ENCODE assay signal across 21 mouse cellular contexts in the genomic region with DNA sequence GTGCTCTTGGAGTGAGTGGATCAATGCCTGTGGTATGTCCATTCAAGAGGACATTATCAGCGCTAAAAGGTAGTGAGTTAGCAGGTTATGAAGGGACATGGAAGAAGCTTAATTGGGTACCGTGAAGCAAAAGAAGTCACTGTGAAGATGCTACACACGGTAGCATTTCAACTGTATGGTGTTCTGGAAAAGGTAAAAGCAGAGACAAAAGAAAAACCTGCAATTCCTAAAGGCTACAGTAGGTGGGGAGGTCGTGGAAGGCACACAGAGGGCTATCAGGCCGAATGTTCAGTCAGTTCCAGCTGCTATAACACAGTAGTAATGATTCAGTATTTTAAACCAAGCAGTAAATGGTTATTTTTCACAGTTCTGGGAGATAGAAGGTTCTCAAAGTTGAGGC. TPM values are rescaled to one million over a fixed set of nuclear protein-coding genes. Genes with fewer than 3 reads are reported as not detected.
DNase-seq lines count a peak whose midpoint lies in the region; ATAC-seq and TF ChIP-seq lines count a peak whose summit lies in the region.
"Had no signal": no experiment of that assay in that cellular context is flagged by ENCODE, and none has a peak within 500 bp of the region (broad histone marks: within the 10 kb centered on the region; RNA-seq: fewer than 3 reads in every experiment).

No protein-coding gene starts in this region.

- no peaks in the 10 kb centered on the region for H3K36me3 ChIP-seq in lung, embryonic 14.5 days (ENCODE audit: insufficient read depth)
- no peaks in the 10 kb centered on the region for H3K36me3 ChIP-seq in CH12.LX (replicated peaks in 1 of 2; ENCODE audit: control insufficient read depth in 1 of 2, insufficient read depth in 1 of 2, low read length in 1 of 2)
- no peaks in the 10 kb centered on the region for H3K36me3 ChIP-seq in stomach, postnatal 0 days (ENCODE audit: control insufficient read depth, insufficient read depth, low read length)
- no peaks in the 10 kb centered on the region for H3K36me3 ChIP-seq in hindbrain, embryonic 14.5 days (replicated peaks; ENCODE audit: control insufficient read depth, insufficient read depth)
- H3K36me3 ChIP-seq: hindbrain, embryonic 15.5 days; midbrain, embryonic 12.5 days had no signal

- no peak for TF ChIP-seq POLR2A in CH12.LX (IDR thresholded peaks at IDR 0.05; ENCODE audit: low read depth, low read length)

- no peak overlapping the region for H3K4me3 ChIP-seq in lung, embryonic 14.5 days (ENCODE audit: low read depth, low read length)
- H3K4me3 ChIP-seq in CH12.LX (replicated peaks in 1 of 3; ENCODE audit: low read depth in 2 of 3, low read length in 2 of 3, poor library complexity in 1 of 3), result no peak overlapping the region
- H3K4me3 ChIP-seq in stomach, postnatal 0 days (ENCODE audit: low read depth, low read length), result no peak overlapping the region
- H3K4me3 ChIP-seq in hindbrain, embryonic 14.5 days (replicated peaks; ENCODE audit: low read length), result no peak overlapping the region
- H3K4me3 ChIP-seq: forebrain, embryonic 13.5 days; hindbrain, embryonic 15.5 days; left cerebral cortex, adult 2 months; midbrain, embryonic 12.5 days had no signal

- in situ Hi-C loops in CH12.LX (cut with MboI; ENCODE audit: low pct_ligation_motif_present, low pct_unique_long_range_greater_than_20kb, low sequenced_read_pairs), result no loop called here

- no peak; the same call in 1 of the 2 replicates for TF ChIP-seq EP300 in CH12.LX (IDR thresholded peaks at IDR 0.05; ENCODE audit: low read length)
- no peak for TF ChIP-seq EP300 in stomach, postnatal 0 days (optimal IDR thresholded peaks at IDR 0.05)

- H3K4me1 ChIP-seq in lung, embryonic 14.5 days (ENCODE audit: insufficient read depth), result no peaks in the 10 kb centered on the region
- peaks cover 6 to 39% of the 10 kb centered on the region in 2 experiments for H3K4me1 ChIP-seq in CH12.LX (ENCODE audit: control insufficient read depth in 1 of 2, insufficient read depth in 2 of 2)
- H3K4me1 ChIP-seq in stomach, postnatal 0 days (replicated peaks; ENCODE audit: control insufficient read depth, insufficient read depth), result no peaks in the 10 kb centered on the region; the same call in 1 of the 2 replicates
- H3K4me1 ChIP-seq in hindbrain, embryonic 14.5 days (replicated peaks; ENCODE audit: control insufficient read depth, insufficient read depth, low read length), result peaks cover 6% of the 10 kb centered on the region; the same call in 1 of the 2 replicates

- H3K9me3 ChIP-seq in lung, embryonic 14.5 days (ENCODE audit: low read depth, low read length), result no peaks in the 10 kb centered on the region
- no peaks in the 10 kb centered on the region for H3K9me3 ChIP-seq in CH12.LX (replicated peaks; ENCODE audit: low read length)
- no peaks in the 10 kb centered on the region for H3K9me3 ChIP-seq in stomach, postnatal 0 days (ENCODE audit: control insufficient read depth, low read length)
- H3K9me3 ChIP-seq in hindbrain, embryonic 14.5 days (ENCODE audit: control insufficient read depth, low read length), result no peaks in the 10 kb centered on the region
- H3K9me3 ChIP-seq: forebrain, embryonic 13.5 days; hindbrain, embryonic 15.5 days; midbrain, embryonic 12.5 days had no signal

- DNase-seq in lung, embryonic 14.5 days, result no peak
- no peak for DNase-seq in lung, postnatal 14 days
- peak; percentile 71 for DNase-seq in CH12.LX (ENCODE audit: extremely low read depth)
- DNase-seq in stomach, postnatal 0 days (ENCODE audit: low spot score), result no peak
- DNase-seq in hindbrain, embryonic 14.5 days (ENCODE audit: low spot score), result no peak
- no peak for DNase-seq in thymus, postnatal 10 days (ENCODE audit: low spot score in 2 of 2)
- DNase-seq: cerebellum, postnatal 10 days; gastrocnemius, postnatal 25 days; thymus, adult 18-20 months had no signal

- peak; percentile 71 for TF ChIP-seq RAD21 in CH12.LX (IDR thresholded peaks at IDR 0.05; ENCODE audit: low read depth, low read length)

- H3K27me3 ChIP-seq in lung, embryonic 14.5 days (ENCODE audit: insufficient read depth, low read length), result no peaks in the 10 kb centered on the region
- no peaks in the 10 kb centered on the region for H3K27me3 ChIP-seq in CH12.LX (replicated peaks)
- H3K27me3 ChIP-seq in stomach, postnatal 0 days (ENCODE audit: control insufficient read depth, insufficient read depth, low read length), result no peaks in the 10 kb centered on the region
- H3K27me3 ChIP-seq in hindbrain, embryonic 14.5 days (ENCODE audit: control insufficient read depth, insufficient read depth, low read length), result peaks cover 12% of the 10 kb centered on the region
- H3K27me3 ChIP-seq: Patski had no signal

- WGBS in lung, embryonic 14.5 days, result 57% methylated on average over 5 of the region's 5 CpGs
- 59% methylated on average over 5 of the region's 5 CpGs for WGBS in stomach, postnatal 0 days
- WGBS in hindbrain, embryonic 14.5 days, result 58% methylated on average over 5 of the region's 5 CpGs

- no peak overlapping the region for H3K27ac ChIP-seq in lung, embryonic 14.5 days (ENCODE audit: low read depth)
- H3K27ac ChIP-seq in CH12.LX (ENCODE audit: insufficient read depth, low read depth), result no peak overlapping the region
- H3K27ac ChIP-seq in stomach, postnatal 0 days (replicated peaks), result no peak overlapping the region
- H3K27ac ChIP-seq in hindbrain, embryonic 14.5 days, result no peak overlapping the region
- H3K27ac ChIP-seq: forebrain, embryonic 13.5 days; hindbrain, embryonic 15.5 days; left cerebral cortex, adult 2 months; liver, embryonic 14.5 days; midbrain, embryonic 12.5 days had no signal

- dilution Hi-C loops in CH12.LX (cut with MboI; ENCODE audit: extremely low pct_ligation_motif_present, extremely low pct_unique_long_range_greater_than_20kb, low sequenced_read_pairs), result no loop called here

- no peak overlapping the region for H3K4me2 ChIP-seq in lung, embryonic 14.5 days
- H3K4me2 ChIP-seq in CH12.LX (ENCODE audit: insufficient read depth, low read depth, poor library complexity, severe bottlenecking), result peak overlapping the region; percentile 17
- H3K4me2 ChIP-seq in stomach, postnatal 0 days (replicated peaks; ENCODE audit: low read depth), result no peak overlapping the region
- H3K4me2 ChIP-seq in hindbrain, embryonic 14.5 days (replicated peaks), result no peak overlapping the region
- H3K4me2 ChIP-seq: forebrain, embryonic 13.5 days; hindbrain, embryonic 15.5 days; midbrain, embryonic 12.5 days had no signal

- no peak for ATAC-seq in lung, embryonic 14.5 days (ENCODE audit: insufficient read depth)
- peak; percentile 24 for ATAC-seq in inflammation-experienced regulatory T-cells, adult 6 months
- no peak for ATAC-seq in stomach, postnatal 0 days (ENCODE audit: low FRiP score, low TSS enrichment)
- ATAC-seq in hindbrain, embryonic 14.5 days (ENCODE audit: low FRiP score), result no peak
- ATAC-seq: forebrain, embryonic 13.5 days; Patski had no signal

- H3K9ac ChIP-seq in lung, embryonic 14.5 days, result no peak overlapping the region
- H3K9ac ChIP-seq in CH12.LX (ENCODE audit: insufficient read depth, low read depth), result peak overlapping the region; percentile 11
- no peak overlapping the region for H3K9ac ChIP-seq in stomach, postnatal 0 days (ENCODE audit: low read length)
- no peak overlapping the region for H3K9ac ChIP-seq in hindbrain, embryonic 14.5 days
- H3K9ac ChIP-seq: forebrain, embryonic 13.5 days; hindbrain, embryonic 15.5 days; liver, embryonic 14.5 days; midbrain, embryonic 12.5 days had no signal

- 0 out of 2 replicates have a peak, but pooled peaks have one; percentile 15 for TF ChIP-seq CTCF in lung, embryonic 14.5 days (IDR thresholded peaks at IDR 0.05; ENCODE audit: low read depth)
- TF ChIP-seq CTCF in CH12.LX (conservative IDR thresholded peaks at IDR 0.05 in 1 of 2, IDR thresholded peaks at IDR 0.05 in 1 of 2; ENCODE audit: low read depth in 2 of 2, low read length in 2 of 2), result peak; percentile 69 to 84
- TF ChIP-seq CTCF in stomach, postnatal 0 days (IDR thresholded peaks at IDR 0.05; ENCODE audit: low read depth), result peak; percentile 27; the same call in 1 of the 2 replicates

- H3K79me2 ChIP-seq in CH12.LX (replicated peaks; ENCODE audit: control insufficient read depth, extremely low read depth, insufficient read depth, poor library complexity, severe bottlenecking), result no peaks in the 10 kb centered on the region

TF ChIP-seq in CH12.LX, 34 proteins besides CTCF, POLR2A, EP300 and RAD21 (continues in another document):
- no peak; the same call in 1 of the 2 replicates for TF ChIP-seq MXI1 (IDR thresholded peaks at IDR 0.05; ENCODE audit: low read depth, low read length)
- no peak for TF ChIP-seq USF2 (conservative IDR thresholded peaks at IDR 0.05; ENCODE audit: low read depth, low read length)
- TF ChIP-seq GABPA (IDR thresholded peaks at IDR 0.05; ENCODE audit: insufficient replicate concordance, low read depth, low read length), result no peak
- TF ChIP-seq MAX (IDR thresholded peaks at IDR 0.05; ENCODE audit: low read length), result no peak

RNA-seq across cellular contexts. Expression of gene Mcoln2, which starts 4.1 kb away (rescaled TPM):
- 0.32 and 0.33 TPM in 2 replicates for polyA plus RNA-seq in lung, embryonic 14.5 days (2014; fragmentation: Nextera tagmentation; extraction: Ambion mirVana)
- total RNA-seq in CH12.LX (2012; rRNA removed), result 32.0 and 43.8 TPM in 2 replicates
- 31.0 and 35.8 TPM in 2 replicates for total RNA-seq in CH12.LX (2014; rRNA removed)
- polyA plus RNA-seq in CH12.LX (2012; ENCODE audit: insufficient read length, low read depth), result 34.9 and 35.1 TPM in 2 replicates
- polyA plus RNA-seq in inflammation-experienced regulatory T-cells, adult 6 months (2017; shearing (Covaris generic)), result 1 to 10 TPM; 3.9 to 8.4 (median 7.9) TPM
- polyA plus RNA-seq in stomach, postnatal 0 days (2015; fragmentation: Nextera tagmentation; extraction: Ambion mirVana), result 1.9 TPM in 2 replicates
- 0.11 TPM in 1 of 2 replicates, not detected in the other for polyA plus RNA-seq in hindbrain, embryonic 14.5 days (2014; fragmentation: Nextera tagmentation; extraction: Ambion mirVana)
- total RNA-seq: left cerebral cortex, adult 2 months had no signal
- polyA plus RNA-seq: neural tube, embryonic 14.5 days had no signal

RNA-seq across cellular contexts. Expression of gene Mcoln3, which starts 28.3 kb away (rescaled TPM):
- polyA plus RNA-seq in lung, embryonic 14.5 days (2014; fragmentation: Nextera tagmentation; extraction: Ambion mirVana), result 0.61 and 1.0 TPM in 2 replicates
- total RNA-seq in CH12.LX (2012; rRNA removed), result 7.2 and 11.3 TPM in 2 replicates
- total RNA-seq in CH12.LX (2014; rRNA removed), result 5.3 and 6.4 TPM in 2 replicates
- polyA plus RNA-seq in CH12.LX (2012; ENCODE audit: insufficient read length, low read depth), result 5.2 and 7.2 TPM in 2 replicates
- 1 to 10 TPM; 2.2 to 6.8 (median 4.7) TPM for polyA plus RNA-seq in inflammation-experienced regulatory T-cells, adult 6 months (2017; shearing (Covaris generic))
- not detected in 2 replicates for polyA plus RNA-seq in stomach, postnatal 0 days (2015; fragmentation: Nextera tagmentation; extraction: Ambion mirVana)
- polyA plus RNA-seq in hindbrain, embryonic 14.5 days (2014; fragmentation: Nextera tagmentation; extraction: Ambion mirVana), result 0.27 and 0.82 TPM in 2 replicates
- total RNA-seq: adrenal gland, adult 18-20 months; gastrocnemius, postnatal 25 days; layer of hippocampus, adult 8-10 months; left cerebral cortex, adult 2 months had no signal

RNA-seq across cellular contexts. Expression of gene Wdr63, which starts 37.6 kb away (rescaled TPM):
- 0.12 TPM in 1 of 2 replicates, not detected in the other for polyA plus RNA-seq in lung, embryonic 14.5 days (2014; fragmentation: Nextera tagmentation; extraction: Ambion mirVana)
- total RNA-seq in CH12.LX (2012; rRNA removed) (not detected in 2 replicates), CH12.LX (2014; rRNA removed) (not detected in 2 replicates)
- not detected in 2 replicates for polyA plus RNA-seq in CH12.LX (2012; ENCODE audit: insufficient read length, low read depth)
- polyA plus RNA-seq in inflammation-experienced regulatory T-cells, adult 6 months (2017; shearing (Covaris generic)), result under 1 TPM in 1 of 3 experiments, not detected in 2; 0.44 TPM
- 0.62 and 0.72 TPM in 2 replicates for polyA plus RNA-seq in stomach, postnatal 0 days (2015; fragmentation: Nextera tagmentation; extraction: Ambion mirVana)
- polyA plus RNA-seq in hindbrain, embryonic 14.5 days (2014; fragmentation: Nextera tagmentation; extraction: Ambion mirVana), result 1.8 and 2.8 TPM in 2 replicates
- total RNA-seq: adrenal gland, adult 18-20 months; gastrocnemius, postnatal 25 days had no signal
- polyA plus RNA-seq: heart, postnatal 0 days; limb, embryonic 11.5 days had no signal

Comparison
In these comparisons a context has a peak if more than half of its experiments do, and no peak if none do; other contexts are left out.
1. CTCF ChIP-seq: peak in every context shown above with its lines; median percentile 76 in CH12.LX; 27 in stomach, postnatal 0 days; 15 in lung, embryonic 14.5 days.